Mouse (Mus musculus) cerebellum, postnatal 4 days (tissue): ENCODE measurements around the gene Olfr1358.

Experiments
- DNase-seq, 2 experiments: peaks; one replicate each; pipeline ENCODE4 v3.0.0; 2022; ENCODE audit warnings: low spot score in 2 of 2, mixed read lengths in 1 of 2

Gene Olfr1358

DNA sequence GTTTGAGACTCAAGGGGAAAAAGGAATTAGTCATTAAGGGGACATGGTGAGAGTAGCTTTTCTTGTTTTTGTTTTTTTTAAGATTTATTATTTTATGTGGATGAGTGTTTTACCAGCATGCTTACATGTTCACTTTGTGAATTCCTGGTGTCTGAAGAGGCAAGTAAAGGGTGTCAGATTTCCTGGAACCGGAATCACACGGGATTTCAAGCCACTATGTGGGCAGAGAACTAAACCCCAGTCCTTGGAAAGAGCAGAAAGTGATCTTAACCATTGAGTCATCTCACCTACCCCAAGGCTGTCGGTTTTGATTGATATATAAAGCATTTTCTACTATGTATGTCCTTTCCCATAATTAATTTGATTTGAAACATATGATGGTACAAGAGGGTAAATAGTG is 52.5 kb downstream of the Olfr1358 start:
- no peak for DNase-seq
